Mouse (Mus musculus) hindbrain, embryonic 12.5 days (tissue): ENCODE measurements at regions not wholly inside any gene's neighbourhood (a gene's known extent, or its start where the extent isn't known, plus 50 kb on each side); places are given as distances from the start of the nearest gene placed in this dataset.

ENCODE experiments used
- ATAC-seq: fragments of 200-750 bp; cut with Nextera tagmentation; 2 replicates; pipeline ENCODE4 v1.8.0; 2017; ENCODE audit warnings: moderate TSS enrichment; ENCODE audit not compliant: low FRiP score
- H3K27ac ChIP-seq: fragments of 300-500 bp; sonication (generic); 2 replicates; pipeline ENCODE4 v1.5.1; 2016; ENCODE audit warnings: mild to moderate bottlenecking
- H3K27me3 ChIP-seq: fragments of 300-500 bp; sonication (generic); 2 replicates; pipeline ENCODE4 v1.6.1; 2016; ENCODE audit warnings: mild to moderate bottlenecking
- H3K36me3 ChIP-seq: fragments of 300-500 bp; sonication (generic); 2 replicates; pipeline ENCODE4 v1.6.1; 2016; ENCODE audit warnings: mild to moderate bottlenecking
- H3K4me1 ChIP-seq: fragments of 300-500 bp; sonication (generic); 2 replicates; pipeline ENCODE4 v1.6.1; 2016
- H3K4me2 ChIP-seq: fragments of 300-500 bp; sonication (generic); replicated peaks from 2 replicates; pipeline ENCODE4 v1.6.1; 2016; ENCODE audit warnings: mild to moderate bottlenecking
- H3K4me3 ChIP-seq: fragments of 300-500 bp; sonication (generic); 2 replicates; pipeline ENCODE4 v1.5.1; 2016; ENCODE audit warnings: mild to moderate bottlenecking
- H3K9ac ChIP-seq: fragments of 300-500 bp; sonication (generic); 2 replicates; pipeline ENCODE4 v1.6.1; 2016; ENCODE audit warnings: mild to moderate bottlenecking, moderate library complexity
- H3K9me3 ChIP-seq: fragments of 300-500 bp; sonication (generic); replicated peaks from 2 replicates; pipeline ENCODE4 v1.6.1; 2016; ENCODE audit warnings: mild to moderate bottlenecking
- WGBS: fragments of 180-500 bp; shearing (Covaris S2); methylation state at CpG from one replicate; pipeline ENCODE4 v1.1.7; 2016; 5-methylcytosine and 5-hydroxymethylcytosine counted together

DNA sequence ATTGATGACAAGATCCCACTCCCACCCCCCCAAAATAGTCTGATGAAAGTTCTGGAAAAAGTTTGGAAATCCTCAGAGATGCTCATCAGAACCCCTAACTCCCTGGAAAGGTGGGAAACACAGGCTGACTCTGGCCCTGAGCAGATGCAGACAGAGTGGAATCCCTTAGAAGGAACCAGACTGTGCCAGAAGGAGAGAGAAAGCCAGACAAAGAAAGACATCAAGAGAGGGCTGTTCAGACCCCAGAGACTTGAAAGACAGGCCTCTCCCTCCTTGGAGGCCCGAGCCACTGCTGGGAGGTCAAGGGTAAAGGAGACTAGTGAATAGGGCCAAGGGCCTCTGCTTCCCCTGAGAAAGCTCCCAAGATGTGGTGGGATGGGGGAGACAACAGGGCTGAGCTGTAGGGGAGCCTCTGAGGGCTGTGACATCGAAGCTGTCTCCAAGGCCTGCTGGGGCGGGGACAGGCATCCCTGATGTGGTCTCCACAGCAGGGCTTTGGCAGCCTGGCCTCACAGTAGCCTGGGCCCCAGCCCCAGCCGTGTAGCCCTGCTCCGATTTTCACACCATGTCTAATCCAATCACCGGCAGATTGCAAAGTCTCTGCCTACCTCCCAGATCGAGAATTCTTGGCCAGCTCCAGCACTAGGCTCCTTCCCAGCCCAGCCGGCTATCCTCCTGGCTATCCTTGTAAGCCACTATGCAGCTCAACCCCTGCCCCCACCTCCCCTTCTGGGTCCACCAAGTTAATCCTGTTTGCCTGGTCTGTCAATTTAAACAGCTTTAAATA is 83.5 kb upstream of the Parp11 start:
- peak overlapping the region; percentile 8; the same call in 1 of the 2 replicates for H3K9ac ChIP-seq
- WGBS: 8% methylated on average over 8 of the region's 8 CpGs
- peaks cover 35% of the 10 kb centered on the region for H3K27me3 ChIP-seq
- ATAC-seq: peak; percentile 88
- H3K4me2 ChIP-seq: no peak overlapping the region
- H3K9me3 ChIP-seq: no peaks in the 10 kb centered on the region
- no peak overlapping the region for H3K4me3 ChIP-seq
- no peaks in the 10 kb centered on the region for H3K36me3 ChIP-seq
- peaks cover 29% of the 10 kb centered on the region for H3K4me1 ChIP-seq
- no peak overlapping the region for H3K27ac ChIP-seq

DNA sequence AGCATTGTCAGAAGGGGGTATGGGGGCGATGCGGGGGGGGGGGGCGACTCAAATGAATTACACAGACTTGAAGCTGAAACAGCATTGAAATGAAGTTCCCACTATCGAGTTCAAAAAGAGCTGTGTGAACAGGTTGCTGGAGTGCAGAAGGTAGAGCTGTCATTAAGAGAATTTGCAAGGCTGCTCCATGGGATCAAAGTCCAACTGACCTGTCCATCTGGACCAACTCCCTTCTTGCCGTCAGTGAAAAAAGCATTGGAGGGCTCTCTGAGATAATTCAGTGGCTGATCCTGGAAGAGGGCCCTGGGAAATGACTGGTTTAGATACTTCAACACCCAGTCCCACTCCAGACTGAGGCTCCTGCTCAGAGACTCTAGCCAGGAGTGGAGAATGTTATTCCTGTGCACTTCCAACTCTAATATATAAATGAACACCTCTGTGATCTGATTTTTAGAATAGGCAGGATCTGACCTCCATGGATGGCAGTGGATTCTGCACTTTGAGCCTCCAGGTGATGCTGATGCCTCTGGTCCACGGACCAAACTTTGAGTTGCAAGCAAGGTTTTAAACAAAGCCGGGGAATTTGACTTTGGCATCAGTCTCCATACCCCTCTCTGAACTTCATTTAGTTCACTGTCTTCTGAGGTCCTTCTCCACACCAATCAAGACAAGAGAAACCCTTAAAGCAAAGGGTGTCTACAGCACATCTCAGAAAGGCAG is 82.6 kb upstream of the Parp11 start:
- Histone ChIP-seq H3K4me2 (no peak overlapping the region), H3K9me3 (no peaks in the 10 kb centered on the region), H3K9ac (no peak overlapping the region), H3K27me3 (peaks cover 35% of the 10 kb centered on the region), H3K36me3 (no peaks in the 10 kb centered on the region), H3K4me1 (peaks cover 26% of the 10 kb centered on the region), H3K4me3 (no peak overlapping the region), H3K27ac (no peak overlapping the region)
- no peak for ATAC-seq
- 36% methylated on average over 6 of the region's 7 CpGs for WGBS

DNA sequence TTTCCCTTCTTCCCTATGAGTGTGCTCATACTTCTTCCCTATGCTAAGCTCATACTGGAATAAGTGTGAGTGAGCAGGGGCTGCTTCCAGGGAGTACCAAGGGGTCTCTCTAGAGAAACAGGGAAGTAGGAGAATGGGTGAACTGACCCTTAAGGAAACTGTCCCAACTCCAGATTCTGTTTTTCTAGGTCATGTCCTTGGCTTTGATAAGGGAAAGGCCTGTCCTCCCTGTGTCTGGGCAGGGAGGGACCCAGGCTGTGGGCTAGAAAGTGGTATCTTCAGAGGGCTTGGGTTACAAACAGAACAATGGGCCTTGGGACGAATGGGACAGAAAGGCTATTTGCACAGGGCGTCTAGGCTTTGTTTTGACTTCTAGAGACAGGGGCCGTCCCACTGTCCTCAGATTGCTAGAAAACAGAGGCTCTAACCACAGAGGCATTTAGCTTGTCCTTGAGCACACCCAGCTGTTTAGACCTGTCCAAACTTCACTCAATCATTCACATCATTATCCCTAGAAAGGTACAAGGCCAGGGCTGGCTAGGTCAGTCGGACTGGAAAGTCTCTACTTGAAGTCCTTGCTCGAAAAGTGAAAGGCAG is 82.0 kb upstream of the Parp11 start:
- no peak for ATAC-seq
- Histone ChIP-seq H3K9me3 (no peaks in the 10 kb centered on the region), H3K27me3 (peaks cover 32% of the 10 kb centered on the region), H3K27ac (no peak overlapping the region), H3K4me2 (no peak overlapping the region), H3K4me3 (no peak overlapping the region), H3K4me1 (peaks cover 26% of the 10 kb centered on the region), H3K9ac (no peak overlapping the region), H3K36me3 (no peaks in the 10 kb centered on the region)
- WGBS: 37% methylated on average over 5 of the region's 5 CpGs

DNA sequence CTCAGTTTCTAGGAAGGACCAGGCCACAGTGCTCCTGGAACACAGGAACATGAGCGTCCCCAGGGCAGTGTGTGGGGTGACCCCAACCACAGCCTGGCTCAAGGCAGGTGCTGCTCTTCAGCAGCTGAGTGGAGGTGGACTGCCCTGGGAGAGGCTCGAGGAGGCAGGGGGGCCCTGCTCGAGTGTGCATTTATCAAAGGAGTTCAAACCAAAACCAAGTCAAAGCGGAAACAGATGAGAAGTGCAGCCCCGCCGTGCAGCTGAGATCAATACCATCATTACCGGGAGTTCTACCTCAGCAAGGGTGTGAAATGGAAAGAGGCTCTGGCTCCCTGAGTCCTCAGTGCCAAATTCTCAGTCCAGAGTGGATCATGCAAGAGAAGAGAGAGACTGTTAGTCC is 81.4 kb upstream of the Parp11 start:
- H3K4me1 ChIP-seq: peaks cover 26% of the 10 kb centered on the region
- H3K9ac ChIP-seq: no peak overlapping the region
- no peak overlapping the region for H3K27ac ChIP-seq
- WGBS: 44% methylated on average over 7 of the region's 7 CpGs
- no peak for ATAC-seq
- H3K4me3 ChIP-seq: no peak overlapping the region
- H3K36me3 ChIP-seq: no peaks in the 10 kb centered on the region
- H3K9me3 ChIP-seq: no peaks in the 10 kb centered on the region
- peaks cover 30% of the 10 kb centered on the region for H3K27me3 ChIP-seq
- H3K4me2 ChIP-seq: no peak overlapping the region

DNA sequence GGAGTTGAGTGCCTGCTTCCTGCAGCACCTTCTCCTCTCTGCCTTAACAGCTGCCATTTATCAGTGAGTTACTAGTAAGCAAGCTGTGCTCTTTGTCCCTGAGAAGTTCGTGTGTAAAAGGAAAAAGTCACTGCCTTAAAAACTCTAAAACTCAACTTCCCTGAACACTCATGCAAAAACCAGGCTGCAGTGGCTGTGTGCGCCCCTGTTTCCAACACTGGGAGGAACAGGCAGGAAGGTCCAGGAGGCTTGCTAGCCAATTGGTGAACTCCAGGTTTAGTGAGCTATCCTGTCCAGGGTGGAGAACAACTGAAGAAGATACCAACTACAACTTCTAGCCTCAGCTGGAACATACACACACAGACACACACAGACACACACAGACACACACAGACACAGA is 81.0 kb upstream of the Parp11 start:
- 58% methylated on average over 2 of the region's 2 CpGs for WGBS
- H3K4me3 ChIP-seq: no peak overlapping the region
- no peak overlapping the region for H3K9ac ChIP-seq
- H3K27ac ChIP-seq: no peak overlapping the region
- H3K4me1 ChIP-seq: peaks cover 26% of the 10 kb centered on the region
- no peaks in the 10 kb centered on the region for H3K9me3 ChIP-seq
- no peak overlapping the region for H3K4me2 ChIP-seq
- peaks cover 27% of the 10 kb centered on the region for H3K27me3 ChIP-seq
- H3K36me3 ChIP-seq: no peaks in the 10 kb centered on the region
- ATAC-seq: no peak

DNA sequence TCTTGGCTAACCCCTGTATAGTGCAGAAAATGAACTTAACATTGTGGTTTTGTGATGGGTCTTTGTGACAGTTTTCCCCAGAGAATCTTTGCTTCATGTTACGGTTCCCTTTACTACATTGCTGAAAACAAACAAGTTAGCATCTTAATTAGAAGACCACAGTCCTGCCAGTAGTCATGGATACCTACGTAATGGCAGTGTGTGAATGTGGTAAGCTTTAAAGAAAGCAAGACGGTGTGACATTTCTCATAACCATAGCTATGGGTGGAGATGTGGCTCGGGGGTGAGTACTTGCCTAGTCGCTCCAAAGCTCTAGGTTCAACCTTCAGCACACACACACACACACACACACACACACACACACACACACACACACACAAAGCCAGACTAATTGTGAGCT is 73.6 kb upstream of the Parp11 start:
- Histone ChIP-seq H3K27me3 (no peaks in the 10 kb centered on the region), H3K36me3 (no peaks in the 10 kb centered on the region), H3K4me3 (no peak overlapping the region), H3K4me2 (no peak overlapping the region), H3K9me3 (no peaks in the 10 kb centered on the region), H3K27ac (no peak overlapping the region), H3K9ac (no peak overlapping the region), H3K4me1 (peaks cover 19% of the 10 kb centered on the region)
- WGBS: 57% methylated on average over 5 of the region's 5 CpGs
- no peak for ATAC-seq

DNA sequence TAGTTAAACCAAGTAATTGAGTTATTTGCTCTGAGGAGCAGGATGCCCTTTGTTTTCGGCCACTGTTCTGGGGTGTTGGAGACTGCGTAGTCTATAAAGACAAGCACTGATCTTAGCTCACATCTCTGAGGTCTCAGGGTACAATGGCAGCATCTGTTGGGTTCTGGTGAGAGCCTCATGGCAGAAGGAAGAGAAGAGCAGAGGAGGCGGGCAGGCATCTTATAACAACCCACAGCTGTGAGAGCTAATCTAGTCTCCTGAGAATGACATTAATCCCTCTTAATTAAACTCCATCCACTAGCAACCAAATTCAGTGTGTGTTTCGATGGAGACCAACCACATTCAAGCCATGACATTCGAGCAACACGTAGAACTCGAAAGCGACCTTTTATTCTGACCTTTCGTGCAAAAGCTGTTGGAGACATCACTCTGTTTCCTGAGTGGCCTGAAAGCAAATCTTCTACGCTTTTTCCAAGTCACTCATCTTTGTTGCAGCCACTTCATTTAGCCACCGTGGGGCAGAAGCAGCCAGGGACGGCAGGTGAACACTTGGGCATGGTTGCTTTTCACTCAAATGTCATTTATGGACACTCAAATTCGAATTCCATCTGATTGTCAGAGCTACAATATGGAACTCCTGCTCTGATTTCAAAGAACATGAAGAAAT is 72.7 kb upstream of the Parp11 start:
- no peaks in the 10 kb centered on the region for H3K9me3 ChIP-seq
- H3K27ac ChIP-seq: no peak overlapping the region
- 64% methylated on average over 13 of the region's 13 CpGs for WGBS

DNA sequence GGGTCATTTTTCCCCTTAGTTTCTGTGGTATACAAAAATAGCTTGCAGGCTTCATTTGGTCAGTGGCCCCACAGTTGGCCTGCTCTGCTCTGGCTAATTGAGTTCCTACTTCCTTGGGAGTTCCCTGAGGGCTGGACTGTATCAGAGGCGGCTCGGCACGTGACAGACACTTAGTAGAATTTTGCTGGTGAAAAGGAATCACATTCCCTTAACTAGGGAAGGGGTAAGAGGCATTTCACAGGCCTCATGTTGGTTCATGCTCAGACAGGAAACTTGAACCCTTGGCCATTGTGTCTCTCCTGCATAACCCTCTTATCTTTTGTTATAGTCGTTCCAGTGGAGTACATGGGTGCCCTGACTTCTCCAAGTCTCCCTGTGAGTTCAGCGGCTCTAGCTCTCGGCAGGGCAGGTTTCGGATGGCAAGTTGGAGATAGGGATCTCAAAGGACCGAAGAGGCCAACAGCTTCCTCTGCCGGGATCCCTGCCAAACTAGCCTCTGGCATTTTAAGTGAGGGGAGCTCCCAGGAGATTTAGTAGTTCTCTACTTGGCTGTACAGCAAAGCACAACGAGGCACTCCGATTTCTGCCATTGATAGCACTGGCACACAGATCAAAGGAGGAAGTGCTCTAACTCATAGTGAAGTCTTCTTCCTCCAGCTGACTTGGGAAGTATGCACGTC is 72.0 kb upstream of the Parp11 start:
- ATAC-seq: no peak
- no peaks in the 10 kb centered on the region for H3K36me3 ChIP-seq
- no peak overlapping the region for H3K4me3 ChIP-seq
- no peak overlapping the region for H3K27ac ChIP-seq
- no peak overlapping the region for H3K9ac ChIP-seq
- no peaks in the 10 kb centered on the region; the same call in 1 of the 2 replicates for H3K27me3 ChIP-seq
- peaks cover 19% of the 10 kb centered on the region for H3K4me1 ChIP-seq
- no peak overlapping the region for H3K4me2 ChIP-seq
- H3K9me3 ChIP-seq: no peaks in the 10 kb centered on the region
- 68% methylated on average over 12 of the region's 12 CpGs for WGBS

More for the DNA sequence above, 72.7 kb upstream of the Parp11 start:
- Histone ChIP-seq H3K4me2 (no peak overlapping the region), H3K36me3 (no peaks in the 10 kb centered on the region), H3K9ac (no peak overlapping the region), H3K27me3 (no peaks in the 10 kb centered on the region), H3K4me1 (peaks cover 19% of the 10 kb centered on the region), H3K4me3 (no peak overlapping the region)
- ATAC-seq: no peak

DNA sequence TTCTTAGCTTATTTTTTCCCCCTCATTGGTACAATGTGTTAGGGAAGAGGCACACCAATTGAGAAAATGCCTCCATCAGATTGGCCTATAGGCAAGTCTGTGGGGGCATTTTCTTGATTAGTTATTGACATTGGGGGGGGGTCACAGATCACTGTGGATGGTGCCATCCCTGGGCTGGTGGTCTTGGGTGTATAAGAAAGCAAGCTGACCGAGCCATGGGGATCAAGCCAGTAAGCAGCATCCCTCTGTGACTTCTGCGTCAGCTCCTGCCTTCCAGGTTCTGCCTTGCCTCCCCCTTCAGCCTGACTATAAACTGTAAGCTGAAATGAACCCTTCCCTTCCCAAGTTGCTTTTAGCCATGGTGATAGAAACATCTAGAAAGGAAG is 71.5 kb upstream of the Parp11 start:
- no peak overlapping the region for H3K4me3 ChIP-seq
- 84% methylated on average over 2 of the region's 2 CpGs for WGBS
- H3K4me1 ChIP-seq: peaks cover 19% of the 10 kb centered on the region
- ATAC-seq: no peak
- H3K27me3 ChIP-seq: no peaks in the 10 kb centered on the region; the same call in 1 of the 2 replicates
- no peak overlapping the region for H3K9ac ChIP-seq
- H3K27ac ChIP-seq: no peak overlapping the region
- H3K4me2 ChIP-seq: no peak overlapping the region
- H3K36me3 ChIP-seq: no peaks in the 10 kb centered on the region
- H3K9me3 ChIP-seq: no peaks in the 10 kb centered on the region

DNA sequence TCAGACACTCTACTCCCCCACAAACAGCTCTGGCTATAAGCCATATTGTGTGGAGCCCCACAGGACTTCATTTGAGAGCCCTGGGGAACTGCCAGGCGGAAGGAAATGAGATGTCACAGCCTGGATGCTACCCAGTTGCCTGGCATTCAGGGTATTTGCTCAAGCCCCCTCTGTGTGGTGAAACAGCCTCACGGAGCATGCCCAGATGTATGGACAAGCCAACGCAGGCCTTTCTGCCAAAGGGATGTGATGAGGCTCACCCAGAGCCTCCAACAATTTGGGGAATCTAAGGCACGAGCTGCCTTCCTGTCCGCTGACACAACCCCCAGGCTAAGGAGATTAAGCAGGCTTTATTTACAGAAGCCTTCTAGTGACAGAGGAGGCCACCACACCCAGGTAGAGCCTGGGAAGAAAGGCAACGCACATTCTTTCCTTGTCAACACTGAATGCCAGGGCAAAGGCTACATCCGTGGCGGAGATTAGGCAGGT is 70.9 kb upstream of the Parp11 start:
- Histone ChIP-seq H3K4me2 (no peak overlapping the region), H3K36me3 (no peaks in the 10 kb centered on the region), H3K9ac (no peak overlapping the region), H3K27me3 (no peaks in the 10 kb centered on the region; the same call in 1 of the 2 replicates), H3K4me3 (no peak overlapping the region), H3K9me3 (no peaks in the 10 kb centered on the region), H3K4me1 (peaks cover 19% of the 10 kb centered on the region), H3K27ac (no peak overlapping the region)
- WGBS: 69% methylated on average over 8 of the region's 8 CpGs
- no peak for ATAC-seq

DNA sequence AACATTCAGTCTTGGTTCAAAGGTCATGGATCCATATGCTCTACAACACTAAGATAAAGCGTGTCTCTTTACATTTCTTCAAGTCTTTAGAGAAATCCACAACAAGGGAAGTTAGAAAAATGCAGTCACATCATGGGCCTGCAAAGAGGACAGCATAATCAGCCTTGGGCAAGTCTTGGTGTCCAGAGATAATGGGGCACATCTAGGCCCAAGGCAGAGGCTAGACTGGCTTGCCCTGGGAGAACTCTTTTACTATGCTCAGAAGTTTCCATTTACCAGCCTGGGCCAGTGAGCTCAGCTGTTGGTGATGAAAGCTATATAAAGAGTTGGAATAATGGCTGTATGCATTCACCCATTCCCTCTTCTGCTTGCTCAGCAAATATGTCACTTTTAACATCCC is 67.9 kb upstream of the Parp11 start:
- Histone ChIP-seq H3K27me3 (no peaks in the 10 kb centered on the region; the same call in 1 of the 2 replicates), H3K4me2 (no peak overlapping the region), H3K9ac (no peak overlapping the region), H3K36me3 (no peaks in the 10 kb centered on the region), H3K9me3 (no peaks in the 10 kb centered on the region), H3K27ac (no peak overlapping the region), H3K4me1 (peaks cover 16% of the 10 kb centered on the region), H3K4me3 (no peak overlapping the region)
- ATAC-seq: no peak
- 90% methylated on average over 1 of the region's 1 CpGs for WGBS
